Mouse (Mus musculus) midbrain, embryonic 14.5 days (tissue): ENCODE data around the gene Arsb. TPM values are rescaled to one million over a fixed set of nuclear protein-coding genes. Genes with fewer than 3 reads are reported as not detected.

Source experiments
- ATAC-seq: fragments of 200-750 bp; cut with Nextera tagmentation; 2 replicates; pipeline ENCODE4 v1.8.0; 2017; ENCODE audit warnings: moderate number of reproducible peaks, moderate library complexity; ENCODE audit not compliant: low FRiP score, low TSS enrichment
- DNase-seq: peaks from one replicate; pipeline ENCODE4 v3.0.0-alpha.2; 2015
- H3K27ac ChIP-seq: fragments of 300-500 bp; sonication (generic); replicated peaks from 2 replicates; pipeline ENCODE4 v1.5.1; 2014; ENCODE audit warnings: mild to moderate bottlenecking, low read depth, low read length, moderate library complexity
- H3K27me3 ChIP-seq: fragments of 300-500 bp; sonication (generic); 2 replicates; pipeline ENCODE4 v1.6.1; 2014; ENCODE audit warnings: low read length, control low read depth, mixed read lengths; ENCODE audit not compliant: control insufficient read depth, insufficient read depth
- H3K36me3 ChIP-seq: fragments of 300-500 bp; sonication (generic); 2 replicates; pipeline ENCODE4 v1.6.1; 2014; ENCODE audit warnings: low read length, control low read depth; ENCODE audit not compliant: control insufficient read depth, insufficient read depth
- H3K4me1 ChIP-seq: fragments of 300-500 bp; sonication (generic); 2 replicates; pipeline ENCODE4 v1.6.1; 2014; ENCODE audit warnings: mild to moderate bottlenecking, antibody characterized with exemption, low read length, control low read depth; ENCODE audit not compliant: control insufficient read depth, insufficient read depth
- H3K4me2 ChIP-seq: fragments of 300-500 bp; sonication (generic); 2 replicates; pipeline ENCODE4 v1.6.1; 2014; ENCODE audit warnings: mild to moderate bottlenecking, low read length, moderate library complexity
- H3K4me3 ChIP-seq: fragments of 300-500 bp; sonication (generic); replicated peaks from 2 replicates; pipeline ENCODE4 v1.5.1; 2014; ENCODE audit warnings: low read depth, low read length
- H3K9ac ChIP-seq: fragments of 300-500 bp; sonication (generic); replicated peaks from 2 replicates; pipeline ENCODE4 v1.6.1; 2014; ENCODE audit warnings: mild to moderate bottlenecking, low read length, moderate library complexity
- H3K9me3 ChIP-seq: fragments of 300-500 bp; sonication (generic); 2 replicates; pipeline ENCODE4 v1.6.1; 2016; ENCODE audit warnings: low read length, control low read depth, mixed read lengths; ENCODE audit not compliant: control insufficient read depth
- WGBS: fragments of 180-500 bp; shearing (Covaris S2); extraction: QIAGEN DNeasy Blood & Tissue Kit; methylation state at CpG from one replicate; pipeline ENCODE4 v1.1.7; 2014; 5-methylcytosine and 5-hydroxymethylcytosine counted together
- polyA plus RNA-seq: library from polyadenylated mRNA; unstranded; fragments of >200 nt; fragmentation: Nextera tagmentation; extraction: Ambion mirVana; gene quantifications from 2 replicates; pipeline ENCODE4 v1.2.1, GENCODE M21; 2014

The Arsb gene
- polyA plus RNA-seq, 1 experiment from 2014 or later, result 12.7 TPM

DNA sequence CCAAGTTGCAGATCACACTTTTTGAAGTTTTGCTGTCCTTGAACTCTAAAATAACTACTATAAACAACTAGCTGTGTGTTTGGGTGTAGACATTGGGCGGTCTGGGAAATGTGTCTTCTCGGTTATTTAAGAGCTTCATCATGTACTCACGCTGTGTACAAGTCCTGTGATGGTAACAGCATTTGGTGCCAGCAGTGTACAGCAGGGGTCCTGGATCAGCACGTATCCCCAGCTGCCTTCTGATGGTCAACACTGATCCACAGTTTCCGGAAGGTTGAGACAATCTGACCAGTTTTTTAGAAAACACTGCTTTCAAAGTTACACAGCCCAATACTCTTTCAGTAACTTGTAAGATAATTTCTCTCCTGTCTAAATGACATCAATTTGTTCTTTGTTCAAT is 108.0 kb downstream of the Arsb start:
- H3K4me3 ChIP-seq, result no peak overlapping the region
- H3K4me2 ChIP-seq, result no peak overlapping the region
- no peaks in the 10 kb centered on the region for H3K36me3 ChIP-seq
- 88% methylated on average over 5 of the region's 5 CpGs for WGBS
- H3K27ac ChIP-seq, result no peak overlapping the region
- no peaks in the 10 kb centered on the region for H3K9me3 ChIP-seq
- ATAC-seq, result no peak
- DNase-seq, result no peak
- no peak overlapping the region for H3K9ac ChIP-seq
- H3K4me1 ChIP-seq, result no peaks in the 10 kb centered on the region
- H3K27me3 ChIP-seq, result no peaks in the 10 kb centered on the region

- 89% methylated on average over 3 of the region's 3 CpGs for WGBS
- no peak overlapping the region for H3K27ac ChIP-seq
- H3K4me1 ChIP-seq, result no peaks in the 10 kb centered on the region
- H3K4me2 ChIP-seq, result no peak overlapping the region
- H3K36me3 ChIP-seq, result no peaks in the 10 kb centered on the region
- no peak overlapping the region for H3K9ac ChIP-seq
- no peaks in the 10 kb centered on the region for H3K27me3 ChIP-seq
- DNase-seq, result no peak
- H3K9me3 ChIP-seq, result no peaks in the 10 kb centered on the region
- no peak for ATAC-seq
- H3K4me3 ChIP-seq, result no peak overlapping the region
Measured at GRCm38 (mm10) chr13:93882132-93882531, 110.7 kb downstream of the Arsb start.

- Histone ChIP-seq H3K4me2 (no peak overlapping the region), H3K36me3 (no peaks in the 10 kb centered on the region), H3K4me1 (no peaks in the 10 kb centered on the region), H3K27ac (no peak overlapping the region), H3K9me3 (no peaks in the 10 kb centered on the region), H3K4me3 (no peak overlapping the region), H3K27me3 (no peaks in the 10 kb centered on the region), H3K9ac (no peak overlapping the region)
- ATAC-seq (no peak), DNase-seq (no peak)
- 96% methylated on average over 5 of the region's 5 CpGs for WGBS
Measured at GRCm38 (mm10) chr13:93886999-93887398, 115.6 kb downstream of the Arsb start.

DNA sequence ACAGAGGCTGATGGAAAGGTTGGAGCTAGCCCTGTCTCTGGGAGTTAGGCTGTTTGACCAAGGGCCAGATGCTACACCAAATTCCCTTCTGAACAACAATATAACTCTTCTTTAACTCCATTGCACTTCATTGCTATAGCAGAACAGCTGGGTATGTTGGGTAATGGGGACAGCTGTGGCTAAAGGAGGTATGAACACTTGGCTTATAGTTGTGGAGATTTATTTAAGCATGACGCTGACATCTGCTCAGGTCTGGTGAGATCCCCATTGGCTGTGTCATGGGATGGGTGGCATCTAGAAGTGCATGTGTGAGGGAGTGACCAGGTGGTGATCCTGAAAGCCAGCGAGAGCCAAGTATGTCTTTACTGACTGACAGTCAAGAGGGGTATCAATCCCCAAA is 116.8 kb downstream of the Arsb start:
- no peaks in the 10 kb centered on the region for H3K27me3 ChIP-seq
- no peaks in the 10 kb centered on the region for H3K9me3 ChIP-seq
- DNase-seq, result no peak
- H3K9ac ChIP-seq, result no peak overlapping the region
- H3K4me2 ChIP-seq, result no peak overlapping the region
- H3K4me3 ChIP-seq, result no peak overlapping the region
- ATAC-seq, result no peak
- no peaks in the 10 kb centered on the region for H3K4me1 ChIP-seq
- H3K36me3 ChIP-seq, result no peaks in the 10 kb centered on the region
- no peak overlapping the region for H3K27ac ChIP-seq
- WGBS, result 97% methylated on average over 2 of the region's 2 CpGs

DNA sequence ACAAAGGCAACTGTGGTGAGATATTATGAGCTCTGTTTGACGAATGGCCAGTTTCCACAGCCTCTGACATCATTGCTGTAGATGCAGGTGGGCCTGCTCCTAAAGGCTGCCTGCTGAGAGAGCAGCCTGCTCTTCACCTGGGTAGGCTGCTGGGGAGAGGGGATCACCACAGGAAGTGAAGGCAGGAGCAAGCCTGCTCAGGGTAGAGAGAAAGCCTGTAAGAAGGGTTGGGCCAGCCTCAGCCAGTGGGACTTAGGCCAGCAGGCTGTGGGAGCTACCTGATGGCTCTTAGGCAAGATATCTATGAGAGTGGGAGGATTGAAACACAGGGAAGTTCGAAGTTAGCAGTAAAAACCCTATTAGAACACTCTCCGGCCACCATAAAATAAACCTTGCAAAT is 117.5 kb downstream of the Arsb start:
- H3K4me2 ChIP-seq, result no peak overlapping the region
- DNase-seq (no peak), ATAC-seq (no peak)
- no peaks in the 10 kb centered on the region for H3K4me1 ChIP-seq
- no peaks in the 10 kb centered on the region for H3K9me3 ChIP-seq
- no peak overlapping the region for H3K27ac ChIP-seq
- no peak overlapping the region for H3K4me3 ChIP-seq
- WGBS, result 82% methylated on average over 3 of the region's 3 CpGs
- H3K27me3 ChIP-seq, result no peaks in the 10 kb centered on the region
- no peaks in the 10 kb centered on the region for H3K36me3 ChIP-seq
- no peak overlapping the region for H3K9ac ChIP-seq

DNA sequence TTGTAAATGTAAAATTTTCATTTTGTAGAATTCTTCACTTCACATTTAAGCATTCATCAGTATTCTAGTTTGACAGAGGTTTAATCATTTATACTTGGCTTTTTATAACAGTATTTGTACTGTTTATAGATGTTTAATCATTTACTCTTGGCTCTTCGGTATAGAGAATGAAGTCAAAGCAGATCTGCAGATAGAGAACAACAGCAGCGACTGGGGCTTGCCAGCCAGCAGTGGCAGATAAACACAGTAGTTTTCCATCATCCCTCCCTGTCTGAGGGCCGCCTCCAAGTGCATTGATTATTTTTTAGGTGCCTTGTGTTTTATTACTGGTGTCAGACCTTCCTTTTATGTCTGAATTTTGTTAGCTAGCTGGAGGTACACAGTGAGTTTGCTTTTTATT is 118.6 kb downstream of the Arsb start:
- 89% methylated on average over 3 of the region's 3 CpGs for WGBS

GRCm38 (mm10) chr13:93891276-93891675 is 119.8 kb downstream of the Arsb start:
- Histone ChIP-seq H3K9ac (no peak overlapping the region), H3K36me3 (no peaks in the 10 kb centered on the region), H3K9me3 (no peaks in the 10 kb centered on the region), H3K4me2 (no peak overlapping the region), H3K4me1 (no peaks in the 10 kb centered on the region), H3K27ac (no peak overlapping the region), H3K4me3 (no peak overlapping the region), H3K27me3 (no peaks in the 10 kb centered on the region)
- ATAC-seq, result no peak
- DNase-seq, result no peak
- WGBS, result 84% methylated on average over 6 of the region's 6 CpGs

More for the DNA sequence above, 118.6 kb downstream of the Arsb start:
- Histone ChIP-seq H3K4me3 (no peak overlapping the region), H3K9ac (no peak overlapping the region), H3K36me3 (no peaks in the 10 kb centered on the region), H3K9me3 (no peaks in the 10 kb centered on the region), H3K4me2 (no peak overlapping the region), H3K4me1 (no peaks in the 10 kb centered on the region), H3K27ac (no peak overlapping the region), H3K27me3 (no peaks in the 10 kb centered on the region)
- DNase-seq (no peak), ATAC-seq (no peak)

DNA sequence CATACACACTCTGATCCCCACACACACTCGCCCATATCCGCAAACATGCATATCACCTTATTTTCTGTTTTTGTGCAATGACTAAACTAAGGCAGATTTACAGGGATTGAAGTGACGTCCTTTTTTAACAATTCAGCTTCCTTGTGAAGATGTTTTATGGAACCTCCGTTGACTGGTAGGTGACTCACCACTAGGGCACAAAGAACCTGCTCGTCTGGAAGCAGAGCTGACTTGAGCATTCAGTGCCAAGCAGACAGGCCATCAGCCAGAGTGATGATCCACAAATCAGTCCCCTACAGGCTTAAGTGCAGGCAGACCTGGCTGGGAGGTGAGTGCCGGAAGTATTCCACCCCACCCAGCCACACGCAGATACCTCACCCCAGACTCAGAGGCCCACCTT is 120.7 kb downstream of the Arsb start:
- no peaks in the 10 kb centered on the region for H3K9me3 ChIP-seq
- no peak overlapping the region for H3K4me2 ChIP-seq
- WGBS, result 88% methylated on average over 7 of the region's 7 CpGs
- H3K36me3 ChIP-seq, result no peaks in the 10 kb centered on the region
- H3K9ac ChIP-seq, result no peak overlapping the region
- H3K27me3 ChIP-seq, result no peaks in the 10 kb centered on the region
- H3K27ac ChIP-seq, result no peak overlapping the region
- DNase-seq (no peak), ATAC-seq (no peak)
- H3K4me3 ChIP-seq, result no peak overlapping the region
- no peaks in the 10 kb centered on the region for H3K4me1 ChIP-seq

DNA sequence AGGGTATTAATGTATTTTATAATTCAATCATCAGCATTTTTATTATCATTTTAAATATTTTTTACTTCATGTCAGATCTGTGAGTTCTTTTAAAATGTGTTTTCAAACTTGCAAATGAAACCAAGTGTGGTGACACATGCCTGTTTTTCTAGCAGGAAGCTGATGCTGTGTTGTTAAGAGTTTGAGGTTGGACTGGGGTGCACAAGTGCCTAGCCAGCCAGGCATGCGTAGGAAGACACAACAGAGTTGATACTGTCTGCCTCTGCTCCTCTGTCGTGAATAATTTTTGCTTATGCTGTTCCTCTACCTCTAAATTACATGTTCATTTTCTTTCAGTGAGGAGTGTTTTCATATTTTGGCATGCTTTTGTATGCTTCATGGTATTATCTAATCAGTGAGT is 122.7 kb downstream of the Arsb start:
- H3K36me3 ChIP-seq, result no peaks in the 10 kb centered on the region
- H3K27ac ChIP-seq, result no peak overlapping the region
- WGBS, result 95% methylated on average over 2 of the region's 2 CpGs
- no peak overlapping the region for H3K4me3 ChIP-seq
- no peak overlapping the region for H3K9ac ChIP-seq
- no peak overlapping the region for H3K4me2 ChIP-seq
- H3K9me3 ChIP-seq, result no peaks in the 10 kb centered on the region
- ATAC-seq, result no peak
- no peaks in the 10 kb centered on the region for H3K4me1 ChIP-seq
- H3K27me3 ChIP-seq, result no peaks in the 10 kb centered on the region
- DNase-seq, result no peak
